Mouse (Mus musculus) layer of hippocampus, adult 8-10 months (tissue): Measurements from ENCODE around the gene E030018B13Rik. TPM values are rescaled to one million over a fixed set of nuclear protein-coding genes. Genes with fewer than 3 reads are reported as not detected.

Source experiments
- DNase-seq, 2 experiments: peaks; one replicate each; pipeline ENCODE4 v3.0.0; 2022; ENCODE audit warnings: low spot score in 2 of 2
- total RNA-seq, 4 experiments: library from RNA; stranded (reverse); gene quantifications; 2 replicates each; pipeline ENCODE4 v1.2.4; 2022

Gene E030018B13Rik
- total RNA-seq, 4 experiments from 2014 or later: not detected

GRCm38 (mm10) chr7:63964121-63964520 lies 47.5 kb downstream of the E030018B13Rik start:
- DNase-seq: no peak

- peak; percentile 86 to 90 for DNase-seq
Measured at GRCm38 (mm10) chr7:63965135-63965534, 48.5 kb downstream of the E030018B13Rik start.

GRCm38 (mm10) chr7:63965635-63966418 lies 49.2 kb downstream of the E030018B13Rik start:
- no peak for DNase-seq

GRCm38 (mm10) chr7:63969941-63970340 lies 53.3 kb downstream of the E030018B13Rik start:
- no peak for DNase-seq

Other genes starting within 250 kb of the E030018B13Rik start
- gene Klf13, start 22.1 kb downstream of the E030018B13Rik start, total RNA-seq: 100 to 1,000 TPM; 169 to 188 (median 176) TPM
- 1 to 10 TPM in 2 of 4 experiments, not detected in 2; 2.8 to 3.2 TPM for gene Trpm1, start 237.0 kb downstream of the E030018B13Rik start, total RNA-seq